8 mouse cellular contexts compared by ENCODE assay signal in the genomic region with DNA sequence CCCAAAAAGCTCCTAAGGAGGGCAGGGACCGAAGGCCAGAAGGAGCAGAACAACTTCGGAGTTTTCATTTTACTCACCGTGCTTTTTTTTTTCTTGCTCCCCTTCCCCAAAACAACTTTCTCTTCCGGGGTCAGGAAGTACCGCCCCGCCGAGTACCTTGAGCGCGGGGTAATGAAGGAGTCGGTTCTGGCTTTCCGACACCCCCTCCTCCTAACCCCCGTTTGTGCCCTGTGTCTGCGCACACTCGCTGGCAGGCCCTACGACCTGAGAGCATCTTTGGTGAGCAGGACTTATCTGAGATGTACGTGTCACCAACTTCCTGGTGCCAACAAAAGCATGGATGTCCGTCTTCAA. TPM values are rescaled to one million over a fixed set of nuclear protein-coding genes. Genes with fewer than 3 reads are reported as not detected.
DNase-seq lines count a peak whose midpoint lies in the region; ATAC-seq and TF ChIP-seq lines count a peak whose summit lies in the region.

No protein-coding gene starts in this region.

- no peaks in the 10 kb centered on the region for H3K9me3 ChIP-seq in heart, embryonic 10.5 days
- no peaks in the 10 kb centered on the region for H3K9me3 ChIP-seq in E14TG2a.4 (ENCODE audit: low read length)
- H3K9me3 ChIP-seq in forebrain, embryonic 15.5 days, result no peaks in the 10 kb centered on the region
- no peaks in the 10 kb centered on the region for H3K9me3 ChIP-seq in liver, embryonic 16.5 days (replicated peaks; ENCODE audit: control insufficient read depth, low read length)

- H3K4me1 ChIP-seq in heart, embryonic 10.5 days, result peaks cover 26% of the 10 kb centered on the region
- H3K4me1 ChIP-seq in E14TG2a.4 (replicated peaks; ENCODE audit: low read depth, low read length), result peaks cover 27% of the 10 kb centered on the region
- peaks cover 27% of the 10 kb centered on the region for H3K4me1 ChIP-seq in forebrain, embryonic 15.5 days
- H3K4me1 ChIP-seq in liver, embryonic 16.5 days (ENCODE audit: control insufficient read depth, low read depth, low read length), result peaks cover 12% of the 10 kb centered on the region

- no peaks in the 10 kb centered on the region for H3K27me3 ChIP-seq in heart, embryonic 10.5 days (ENCODE audit: insufficient read depth, poor library complexity, severe bottlenecking)
- H3K27me3 ChIP-seq in E14TG2a.4 (ENCODE audit: insufficient read depth, low read length), result peaks cover 34% of the 10 kb centered on the region
- no peaks in the 10 kb centered on the region for H3K27me3 ChIP-seq in forebrain, embryonic 15.5 days
- peaks cover 19% of the 10 kb centered on the region for H3K27me3 ChIP-seq in liver, embryonic 16.5 days (ENCODE audit: control insufficient read depth, insufficient read depth, low read depth, low read length)

- TF ChIP-seq CTCF in E14TG2a.4 (conservative IDR thresholded peaks at IDR 0.05; ENCODE audit: low read length), result no peak

- H3K4me2 ChIP-seq in forebrain, embryonic 15.5 days (replicated peaks), result peak overlapping the region; percentile 94
- peak overlapping the region; percentile 92 for H3K4me2 ChIP-seq in liver, embryonic 16.5 days (ENCODE audit: low read depth, low read length)

- peak overlapping the region; percentile 88 for H3K4me3 ChIP-seq in heart, embryonic 10.5 days
- peak overlapping the region; percentile 89 for H3K4me3 ChIP-seq in E14TG2a.4 (replicated peaks; ENCODE audit: low read length)
- peak overlapping the region; percentile 91 for H3K4me3 ChIP-seq in forebrain, embryonic 15.5 days
- peak overlapping the region; percentile 72 for H3K4me3 ChIP-seq in liver, embryonic 16.5 days (ENCODE audit: low read depth, low read length)

- H3K36me3 ChIP-seq in heart, embryonic 10.5 days, result no peaks in the 10 kb centered on the region
- no peaks in the 10 kb centered on the region for H3K36me3 ChIP-seq in E14TG2a.4 (ENCODE audit: insufficient read depth, low read length)
- H3K36me3 ChIP-seq in forebrain, embryonic 15.5 days, result no peaks in the 10 kb centered on the region
- H3K36me3 ChIP-seq in liver, embryonic 16.5 days (ENCODE audit: control insufficient read depth, insufficient read depth), result no peaks in the 10 kb centered on the region

- WGBS in heart, embryonic 10.5 days, result 0% methylated on average over 17 of the region's 17 CpGs
- under 1% methylated on average over 17 of the region's 17 CpGs for WGBS in forebrain, embryonic 15.5 days
- WGBS in liver, embryonic 16.5 days (ENCODE audit: insufficient replicate concordance), result 0% methylated on average over 17 of the region's 17 CpGs

- peak; percentile 69 for ATAC-seq in forebrain, embryonic 15.5 days (replicated peaks)
- no peak for ATAC-seq in liver, embryonic 16.5 days (ENCODE audit: low read depth)

- no peak for DNase-seq in heart, embryonic 10.5 days (ENCODE audit: low spot score)
- no peak for DNase-seq in heart, adult 9 months (ENCODE audit: low spot score in 2 of 2)
- DNase-seq in right cerebral cortex, postnatal 14 days, result no peak
- DNase-seq in cerebellum, postnatal 10 days, result no peak
- no peak for DNase-seq in yolk sac, embryonic 10.5 days (ENCODE audit: low spot score)

- peak overlapping the region; percentile 96 for H3K27ac ChIP-seq in heart, embryonic 10.5 days
- peak overlapping the region; percentile 86; the same call in 1 of the 2 replicates for H3K27ac ChIP-seq in forebrain, embryonic 15.5 days (replicated peaks)
- no peak overlapping the region for H3K27ac ChIP-seq in liver, embryonic 16.5 days (ENCODE audit: low read length)

- peak overlapping the region; percentile 81 for H3K9ac ChIP-seq in forebrain, embryonic 15.5 days (replicated peaks)
- peak overlapping the region; percentile 69 for H3K9ac ChIP-seq in liver, embryonic 16.5 days (ENCODE audit: low read depth, low read length)

RNA-seq across cellular contexts. Expression of a gene that starts 0.4 kb away (rescaled TPM):
- polyA plus RNA-seq in heart, embryonic 10.5 days (2016; fragmentation: Nextera tagmentation; extraction: Ambion mirVana), result 11.6 and 13.5 TPM in 2 replicates
- 8.4 and 9.4 TPM in 2 replicates for polyA plus RNA-seq in forebrain, embryonic 15.5 days (2015; fragmentation: Nextera tagmentation; extraction: Ambion mirVana)
- polyA plus RNA-seq in liver, embryonic 16.5 days (2015; fragmentation: Nextera tagmentation; extraction: Ambion mirVana), result 3.3 and 3.8 TPM in 2 replicates
